Mouse (Mus musculus) kidney, postnatal 4 days (tissue): ENCODE measurements around the gene Cxcr2.
"Not testable (repeated sequence)": the region's sequence is repeated elsewhere in the genome, so short reads cannot be mapped to it uniquely, and the experiment has no call there.

Experiments
- DNase-seq, 2 experiments: peaks; one replicate each; pipeline ENCODE4 v3.0.0; 2021; ENCODE audit warnings: mixed read lengths in 2 of 2

The Cxcr2 gene

DNA sequence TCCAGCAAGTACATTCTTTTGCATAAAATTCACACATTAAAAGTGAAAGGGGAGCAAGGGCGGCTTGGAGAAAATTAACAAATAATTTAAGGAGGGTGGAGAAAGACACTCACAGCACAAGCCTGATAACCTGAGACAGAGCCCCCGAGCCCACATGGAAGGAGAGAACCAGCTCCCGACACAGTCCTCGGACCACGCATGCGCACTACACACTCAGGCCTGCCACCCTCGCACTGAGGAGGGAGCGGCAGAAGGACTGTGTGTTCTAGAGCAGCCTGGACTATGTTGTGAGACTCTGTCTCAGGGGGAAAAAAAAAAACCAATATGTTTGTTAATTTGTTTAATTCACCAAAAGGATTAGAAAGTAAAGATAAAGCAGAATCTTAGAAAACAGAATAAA is 12.0 kb upstream of the Cxcr2 start:
- peak; percentile 13 to 26 for DNase-seq

- no peak for DNase-seq
These were observed 4.5 kb upstream of the Cxcr2 start for GRCm38 (mm10) chr1:74149106-74149885.

DNA sequence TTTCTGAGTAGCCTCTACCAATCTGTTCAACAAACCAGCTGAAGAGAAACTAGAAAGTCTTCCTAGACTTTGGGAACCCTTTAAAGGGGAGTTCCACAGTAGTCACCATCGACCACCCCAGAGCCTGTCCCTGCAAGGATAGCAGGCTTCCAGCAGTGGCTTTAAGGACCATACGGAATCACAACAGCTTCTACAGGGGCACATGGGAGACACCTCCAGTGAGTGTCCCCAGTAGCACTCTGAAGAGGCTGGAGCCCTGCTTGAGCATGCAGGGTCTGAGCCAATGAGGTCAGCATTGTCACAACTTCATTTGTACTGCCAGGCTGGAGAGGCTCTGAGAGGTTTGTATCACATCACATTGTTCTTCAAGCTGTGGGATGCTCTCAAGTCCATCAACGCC is 3.7 kb upstream of the Cxcr2 start:
- DNase-seq = no peak

- no peak for DNase-seq
These were observed 2.7 kb upstream of the Cxcr2 start for GRCm38 (mm10) chr1:74151091-74151490.

GRCm38 (mm10) chr1:74155435-74156012 is 1.7 kb downstream of the Cxcr2 start:
- DNase-seq = no peak

- DNase-seq = no peak
These were observed 2.7 kb downstream of the Cxcr2 start for GRCm38 (mm10) chr1:74156381-74156910.

GRCm38 (mm10) chr1:74159613-74160012 is 5.8 kb downstream of the Cxcr2 start:
- DNase-seq = not testable (repeated sequence)

DNA sequence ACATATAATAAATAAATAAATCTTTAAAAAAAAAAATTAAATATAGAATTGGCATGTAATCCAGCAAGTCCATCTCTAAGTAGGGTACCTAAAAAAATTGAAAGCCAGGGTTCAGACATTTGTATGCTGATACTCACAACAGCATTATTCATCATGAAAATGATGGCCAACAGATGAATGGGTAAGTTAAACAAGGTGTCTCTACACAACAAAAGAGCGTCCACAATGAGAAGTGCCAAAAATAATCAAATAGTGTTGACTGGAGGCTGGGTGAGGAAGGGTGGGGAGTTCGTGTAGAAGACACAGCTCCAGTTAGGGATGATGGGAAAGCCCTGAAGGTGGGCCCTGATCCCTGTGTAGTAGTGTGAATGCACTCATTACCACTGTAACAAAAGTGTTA is 6.2 kb downstream of the Cxcr2 start:
- no peak for DNase-seq

DNA sequence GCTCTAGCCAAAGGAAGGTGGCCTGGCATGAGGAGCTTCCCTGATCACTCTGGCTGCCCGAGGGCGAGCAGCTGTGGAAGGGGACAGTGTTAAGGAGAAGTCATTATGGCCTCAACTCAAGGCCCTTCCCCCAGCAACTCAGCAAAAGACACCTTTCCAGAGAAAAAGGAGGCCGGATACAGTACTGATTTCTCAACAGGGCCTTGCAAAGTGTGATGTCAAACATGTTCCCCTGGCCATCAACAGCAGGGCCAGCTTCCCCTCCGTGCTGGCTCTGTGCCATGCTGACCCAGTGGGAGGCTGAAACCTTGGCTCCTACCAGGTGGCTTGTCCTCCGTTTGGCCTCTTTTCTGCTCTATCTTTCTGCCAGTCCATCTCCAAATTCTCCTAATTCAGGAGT is 13.3 kb downstream of the Cxcr2 start:
- DNase-seq = no peak

- no peak for DNase-seq
These were observed 15.9 kb downstream of the Cxcr2 start for GRCm38 (mm10) chr1:74169721-74170120.

DNA sequence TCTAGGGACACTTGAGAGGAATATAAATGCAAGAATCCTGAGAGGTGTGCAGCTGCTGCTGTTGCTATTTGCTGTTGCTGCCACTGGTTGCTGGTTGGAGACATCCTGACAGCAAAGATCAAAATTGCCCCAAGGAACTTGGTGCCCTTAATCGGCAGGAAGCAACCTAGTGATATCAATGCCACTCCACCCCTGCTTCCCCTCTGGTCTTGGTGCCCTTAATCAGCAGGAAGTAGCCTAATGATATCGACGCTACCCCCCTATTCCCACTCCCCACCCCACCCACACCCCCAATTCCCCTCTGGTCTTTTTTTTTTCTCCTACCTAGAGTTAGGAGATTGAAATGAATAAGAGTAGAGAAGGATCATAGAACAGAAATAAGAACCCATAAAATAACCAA is 18.9 kb downstream of the Cxcr2 start:
- no peak for DNase-seq

DNA sequence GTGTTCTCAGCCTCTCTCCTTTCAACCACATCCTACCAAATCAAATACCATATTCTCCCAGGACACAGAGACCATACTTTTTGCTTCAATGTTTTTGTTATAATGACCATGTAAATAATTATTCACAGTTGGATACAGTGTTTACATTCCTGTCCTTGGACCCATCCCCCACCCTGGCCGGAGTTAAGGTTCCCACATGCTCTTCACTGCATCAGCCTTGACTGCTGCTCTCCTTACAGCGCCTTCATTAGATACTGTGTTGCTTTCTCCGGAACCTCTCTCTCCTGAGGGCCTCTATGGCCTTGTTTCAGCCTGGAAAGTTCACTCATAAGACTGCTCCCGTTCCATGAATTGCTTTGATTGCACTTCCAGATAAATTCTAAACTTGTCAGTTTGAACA is 21.9 kb downstream of the Cxcr2 start:
- no peak for DNase-seq

DNA sequence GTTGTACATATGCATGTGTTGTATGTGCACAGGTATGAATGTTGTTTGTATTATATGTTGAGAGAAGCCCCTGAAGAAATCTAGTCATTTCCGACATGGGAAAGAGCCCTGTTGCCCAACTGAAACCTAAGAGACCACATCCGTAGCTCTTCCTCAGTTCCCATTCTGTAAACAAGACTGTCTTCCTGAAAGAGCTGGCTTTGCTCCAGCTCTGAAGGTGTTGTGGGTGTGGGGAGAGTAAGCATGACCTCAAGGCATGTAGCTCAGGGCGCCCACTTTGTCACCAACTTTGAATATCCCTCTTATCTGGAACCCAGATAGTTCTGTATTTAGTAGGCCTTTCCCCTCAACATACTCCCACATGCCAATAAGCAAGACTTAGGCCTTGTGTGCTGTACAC is 24.8 kb downstream of the Cxcr2 start:
- no peak for DNase-seq

- peak; percentile 31 to 39 for DNase-seq
These were observed 26.0 kb downstream of the Cxcr2 start for GRCm38 (mm10) chr1:74179624-74180408.

DNA sequence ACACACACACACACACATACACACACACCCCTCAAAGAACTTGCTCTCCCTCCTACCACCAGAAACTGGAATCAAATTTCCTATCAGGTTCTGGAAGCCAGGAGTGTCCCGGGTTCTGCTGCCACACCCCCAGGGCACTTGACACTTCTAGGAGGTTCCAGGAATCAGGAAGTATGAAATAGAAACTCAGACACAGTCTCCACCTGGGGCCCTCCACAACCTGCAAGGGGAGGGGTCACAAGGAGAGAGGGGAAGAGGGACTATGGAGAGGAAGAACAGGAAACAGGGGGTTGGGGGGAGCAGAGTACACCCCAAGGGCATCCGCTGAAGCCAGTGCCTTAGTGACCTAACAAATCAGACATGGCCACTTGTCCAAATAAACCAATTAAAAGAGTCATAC is 27.7 kb downstream of the Cxcr2 start:
- DNase-seq = no peak

DNA sequence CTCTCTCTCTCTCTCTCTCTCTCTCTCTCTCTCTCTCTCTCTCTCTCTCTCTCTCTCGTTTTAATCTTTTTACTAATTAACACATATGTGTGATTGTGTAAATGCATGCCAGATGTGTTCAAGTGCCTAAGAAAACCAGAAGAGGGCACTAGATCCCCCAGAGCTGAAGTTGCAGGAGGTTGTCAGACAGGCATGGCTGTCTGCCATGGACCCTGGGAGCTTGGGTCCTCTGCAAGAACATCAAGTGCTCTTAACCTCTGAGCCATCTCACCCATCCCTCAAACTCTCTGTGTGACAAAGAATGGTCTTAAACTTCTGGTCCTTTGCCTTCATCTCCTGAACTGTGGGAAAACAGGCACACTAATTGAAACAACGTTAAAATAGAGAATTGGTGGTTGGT is 29.2 kb downstream of the Cxcr2 start:
- DNase-seq = no peak

DNA sequence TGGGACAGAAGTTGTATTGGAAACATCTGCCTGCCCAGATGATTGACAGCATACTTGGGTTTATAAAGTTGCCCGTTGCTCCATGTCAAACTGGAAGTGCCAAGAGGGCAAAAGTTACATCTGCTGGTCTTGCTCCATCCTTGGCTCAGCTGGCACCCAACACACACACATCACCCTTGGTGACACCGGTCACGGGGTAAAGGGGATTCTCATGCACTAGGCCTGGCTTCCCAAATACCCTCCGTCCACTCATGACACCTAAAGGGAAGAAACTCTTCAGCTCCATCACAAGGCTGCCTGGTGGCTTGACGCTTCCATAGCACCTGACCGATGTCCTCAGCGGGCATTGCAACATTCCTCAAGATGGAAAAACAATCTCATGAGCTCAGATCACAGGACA is 36.7 kb downstream of the Cxcr2 start:
- no peak for DNase-seq

GRCm38 (mm10) chr1:74192711-74193110 is 38.9 kb downstream of the Cxcr2 start:
- no peak for DNase-seq

GRCm38 (mm10) chr1:74194445-74194844 is 40.7 kb downstream of the Cxcr2 start, which contains the start of gene Cxcr1:
TSS of gene Cxcr1 (minus strand) at chr1:74194631.
- no peak for DNase-seq

DNA sequence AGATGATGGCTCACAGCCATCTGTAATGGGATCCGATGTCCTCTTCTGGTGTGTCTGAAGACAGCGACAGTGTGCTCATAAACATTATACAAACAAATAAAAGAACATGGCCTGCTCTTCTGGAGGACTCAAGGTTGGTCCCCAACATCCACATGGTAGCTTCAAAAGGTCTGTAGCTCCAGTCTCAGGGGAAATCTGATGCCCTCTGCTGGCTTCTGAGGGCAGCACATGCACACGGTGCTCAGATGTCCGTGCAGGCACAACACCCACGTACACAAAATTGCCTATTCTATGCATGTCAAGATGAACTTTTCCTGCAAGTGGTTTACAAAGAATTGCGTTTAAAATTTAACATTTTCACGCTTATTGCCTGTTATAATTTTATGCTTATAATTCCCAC is 42.2 kb downstream of the Cxcr2 start:
- peak; percentile 41 to 58 for DNase-seq

DNA sequence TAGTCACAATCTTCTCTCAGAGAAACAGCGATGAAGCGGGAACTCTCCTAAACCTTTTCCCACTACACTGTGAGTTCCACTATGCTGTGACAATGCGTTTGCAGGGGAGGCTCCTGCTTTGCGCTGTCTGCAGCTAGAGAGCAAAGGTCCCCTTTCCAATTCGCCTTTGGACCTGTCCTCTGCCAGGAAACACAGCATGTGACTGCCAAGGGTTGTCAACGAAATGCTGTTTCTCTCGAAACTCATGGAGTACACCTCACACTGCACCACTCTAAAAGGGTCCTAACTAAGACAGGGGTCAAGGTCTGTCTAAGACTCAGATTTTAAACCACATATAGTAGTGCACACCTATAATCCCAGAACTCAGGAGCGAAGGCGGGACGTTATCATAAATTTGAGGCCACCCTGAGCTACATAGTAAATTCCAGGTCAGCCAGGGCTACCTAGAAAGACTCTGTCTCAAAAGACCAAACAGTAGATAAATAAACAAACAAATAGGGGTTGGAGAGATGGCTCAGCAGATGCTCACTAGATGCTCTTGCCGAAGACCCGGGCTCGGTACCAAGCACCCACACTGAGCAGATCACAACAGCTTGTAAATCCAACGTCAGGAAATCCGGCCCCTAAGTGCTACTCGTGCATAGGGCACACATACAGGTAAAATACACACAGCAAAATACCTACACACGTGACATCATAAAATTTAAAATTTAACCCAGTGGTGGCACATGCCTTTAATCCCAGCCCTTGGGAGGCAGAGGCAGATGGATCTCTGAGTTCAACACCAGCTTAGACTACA is 43.0 kb downstream of the Cxcr2 start:
- peak; percentile 14 to 50 for DNase-seq

DNA sequence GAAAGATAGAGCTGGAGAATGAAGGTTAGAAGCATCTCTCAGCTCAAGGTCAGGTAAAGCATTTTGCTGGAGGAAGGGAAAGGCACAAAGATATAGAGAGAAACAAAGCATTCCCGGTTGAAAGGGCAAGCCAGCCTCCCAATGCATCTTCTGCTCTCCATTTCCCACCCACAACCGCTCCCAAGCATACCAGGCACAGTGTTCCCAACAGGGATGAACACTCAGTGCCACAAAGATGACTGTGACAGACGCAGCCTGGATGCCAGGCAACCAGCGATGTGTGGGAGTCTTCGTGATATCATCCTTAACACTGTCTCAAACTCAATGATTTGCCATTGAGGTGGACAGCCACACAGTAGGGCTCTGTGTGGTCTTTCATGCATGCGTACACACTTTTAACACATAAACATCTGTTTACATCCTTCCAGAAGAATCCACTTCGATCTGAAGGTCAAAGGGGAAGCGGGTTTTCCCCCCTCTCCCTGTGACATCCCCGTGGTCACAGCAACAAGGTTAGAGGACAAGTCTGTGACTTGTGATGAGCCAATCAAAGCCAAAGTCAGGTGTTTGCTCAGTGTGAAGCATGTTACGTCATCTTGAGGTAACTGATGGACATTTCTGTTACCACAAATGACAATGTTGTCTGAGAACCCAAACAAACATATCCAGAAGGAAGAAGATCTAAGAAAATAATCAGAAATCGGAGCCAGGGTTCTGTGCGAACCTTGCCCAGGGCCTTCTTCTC is 44.1 kb downstream of the Cxcr2 start:
- no peak for DNase-seq
